Mouse (Mus musculus): ENCODE results near the gene Ces1c. TPM values are rescaled to one million over a fixed set of nuclear protein-coding genes. Genes with fewer than 3 reads are reported as not detected.

The Ces1c gene
- 1.2 and 1.9 TPM in 2 replicates for polyA plus RNA-seq (2015; fragmentation: Nextera tagmentation; extraction: Ambion mirVana)

- H3K27me3 ChIP-seq (replicated peaks): no peaks in the 10 kb centered on the region
- no peak for ATAC-seq
- WGBS: 67% methylated on average over 3 of the region's 3 CpGs
- H3K4me3 ChIP-seq (replicated peaks): no peak within 1 kb of the TSS
- no peaks in the 10 kb centered on the region for H3K4me1 ChIP-seq (replicated peaks)
- no peaks in the 10 kb centered on the region for H3K36me3 ChIP-seq
- H3K4me2 ChIP-seq (replicated peaks): no peak within 1 kb of the TSS
- no peaks in the 10 kb centered on the region for H3K9me3 ChIP-seq
- no peak within 1 kb of the TSS for H3K27ac ChIP-seq
- H3K9ac ChIP-seq: no peak within 1 kb of the TSS
Observed at GRCm38 (mm10) chr8:93131233-93131980, at the start of gene Ces1c. Ces1c (minus strand) TSS chr8:93131283.

GRCm38 (mm10) chr8:93180581-93181129 is 49.6 kb upstream of the Ces1c start:
- Histone ChIP-seq H3K4me2 (replicated peaks) (no peak overlapping the region), H3K4me3 (replicated peaks) (no peak overlapping the region), H3K4me1 (replicated peaks) (no peaks in the 10 kb centered on the region), H3K27ac (no peak overlapping the region), H3K36me3 (no peaks in the 10 kb centered on the region), H3K9ac (no peak overlapping the region), H3K9me3 (no peaks in the 10 kb centered on the region), H3K27me3 (replicated peaks) (no peaks in the 10 kb centered on the region)
- ATAC-seq: no peak; the same call in 1 of the 2 replicates
- WGBS: 55% methylated on average over 4 of the region's 4 CpGs

DNA sequence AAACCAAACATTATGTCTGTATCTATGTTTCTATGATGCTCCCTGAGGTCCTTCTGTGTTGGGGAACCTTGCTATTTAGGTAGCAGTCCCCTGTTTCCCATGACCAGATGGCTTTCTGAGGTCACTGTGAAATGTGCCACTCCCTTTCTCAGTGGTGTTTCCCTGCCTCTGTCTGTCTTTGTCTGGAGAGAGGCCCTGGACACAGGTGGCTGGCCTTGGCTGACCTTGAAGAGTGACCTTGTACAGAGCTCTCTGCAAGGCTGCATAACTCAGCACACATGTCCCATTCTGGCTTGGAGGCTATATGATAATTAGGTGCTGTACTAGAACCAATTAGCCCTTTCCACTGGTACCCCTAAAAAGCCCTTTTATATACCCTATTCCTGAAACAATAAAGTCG is 45.5 kb upstream of the Ces1c start:
- no peaks in the 10 kb centered on the region for H3K27me3 ChIP-seq (replicated peaks)
- no peaks in the 10 kb centered on the region for H3K9me3 ChIP-seq
- no peak overlapping the region for H3K4me2 ChIP-seq (replicated peaks)
- H3K9ac ChIP-seq: no peak overlapping the region
- no peaks in the 10 kb centered on the region for H3K4me1 ChIP-seq (replicated peaks)
- 64% methylated on average over 1 of the region's 1 CpGs for WGBS
- no peaks in the 10 kb centered on the region for H3K36me3 ChIP-seq
- no peak for ATAC-seq
- H3K27ac ChIP-seq: no peak overlapping the region
- H3K4me3 ChIP-seq (replicated peaks): no peak overlapping the region

- Histone ChIP-seq H3K27ac (no peak overlapping the region), H3K9me3 (no peaks in the 10 kb centered on the region), H3K4me3 (replicated peaks) (no peak overlapping the region), H3K4me1 (replicated peaks) (no peaks in the 10 kb centered on the region), H3K4me2 (replicated peaks) (no peak overlapping the region), H3K9ac (no peak overlapping the region), H3K36me3 (no peaks in the 10 kb centered on the region), H3K27me3 (replicated peaks) (no peaks in the 10 kb centered on the region)
- WGBS: 76% methylated on average over 2 of the region's 2 CpGs
- no peak for ATAC-seq
Observed at GRCm38 (mm10) chr8:93174554-93174953, 43.5 kb upstream of the Ces1c start.

GRCm38 (mm10) chr8:93171846-93172590 is 40.9 kb upstream of the Ces1c start:
- Histone ChIP-seq H3K4me3 (replicated peaks) (no peak overlapping the region), H3K36me3 (no peaks in the 10 kb centered on the region), H3K9me3 (no peaks in the 10 kb centered on the region), H3K4me1 (replicated peaks) (no peaks in the 10 kb centered on the region), H3K27me3 (replicated peaks) (no peaks in the 10 kb centered on the region), H3K9ac (no peak overlapping the region), H3K27ac (no peak overlapping the region), H3K4me2 (replicated peaks) (no peak overlapping the region)
- 27% methylated on average over 1 of the region's 1 CpGs for WGBS
- ATAC-seq: no peak

DNA sequence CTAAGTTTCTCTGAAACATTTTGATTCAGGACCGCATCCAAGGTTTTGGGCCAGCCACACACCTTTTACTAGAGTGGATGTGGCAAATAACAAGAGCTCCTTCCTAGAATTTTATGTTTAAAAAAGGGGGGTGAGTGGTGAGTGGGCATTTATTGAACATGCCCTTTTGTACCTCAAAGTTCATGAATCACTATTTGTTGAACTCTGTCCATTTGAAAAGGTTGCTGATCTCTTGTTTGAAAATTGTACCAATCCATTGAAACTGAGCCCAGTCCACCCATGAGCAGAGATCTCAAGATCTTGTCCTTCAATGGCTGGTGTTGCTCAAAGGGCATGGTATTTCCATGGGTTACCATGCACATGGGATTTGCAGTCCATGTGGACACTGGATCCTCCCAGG is 32.3 kb upstream of the Ces1c start:
- ATAC-seq: no peak
- no peak overlapping the region for H3K27ac ChIP-seq
- 88% methylated on average over 1 of the region's 1 CpGs for WGBS

DNA sequence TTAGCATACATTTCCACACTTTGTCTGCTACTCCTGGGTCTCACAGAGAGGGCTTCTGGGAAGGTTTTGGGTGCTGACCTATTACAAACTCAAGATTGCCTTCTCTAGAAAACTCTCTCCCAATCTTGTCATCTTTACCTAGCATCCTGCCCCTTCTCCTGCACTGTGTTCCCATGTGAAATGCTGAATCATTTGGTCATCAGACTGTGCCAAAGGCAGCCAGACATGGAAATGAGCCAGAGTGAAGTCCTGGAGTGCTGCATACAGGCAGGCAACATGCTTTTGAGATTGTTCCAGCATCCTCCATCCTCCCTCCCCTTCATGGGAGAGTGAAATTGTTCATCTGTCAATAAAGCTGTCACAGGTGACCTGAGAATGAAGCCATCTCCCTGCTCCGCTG is 20.3 kb upstream of the Ces1c start:
- no peaks in the 10 kb centered on the region for H3K27me3 ChIP-seq (replicated peaks)
- WGBS: 81% methylated on average over 1 of the region's 1 CpGs
- H3K27ac ChIP-seq: no peak overlapping the region
- no peak overlapping the region for H3K4me2 ChIP-seq (replicated peaks)
- no peak overlapping the region for H3K4me3 ChIP-seq (replicated peaks)
- no peak for ATAC-seq
- no peaks in the 10 kb centered on the region for H3K9me3 ChIP-seq
- no peaks in the 10 kb centered on the region for H3K36me3 ChIP-seq
- no peaks in the 10 kb centered on the region for H3K4me1 ChIP-seq (replicated peaks)
- H3K9ac ChIP-seq: no peak overlapping the region

More for the DNA sequence above, 32.3 kb upstream of the Ces1c start:
- no peaks in the 10 kb centered on the region for H3K36me3 ChIP-seq
- H3K4me3 ChIP-seq (replicated peaks): no peak overlapping the region
- no peak overlapping the region for H3K9ac ChIP-seq
- no peaks in the 10 kb centered on the region for H3K9me3 ChIP-seq
- H3K4me2 ChIP-seq (replicated peaks): no peak overlapping the region
- no peaks in the 10 kb centered on the region for H3K4me1 ChIP-seq (replicated peaks)
- no peaks in the 10 kb centered on the region for H3K27me3 ChIP-seq (replicated peaks)

GRCm38 (mm10) chr8:93147331-93147730 is 16.2 kb upstream of the Ces1c start:
- ATAC-seq: no peak
- Histone ChIP-seq H3K4me3 (replicated peaks) (no peak overlapping the region), H3K4me2 (replicated peaks) (no peak overlapping the region), H3K4me1 (replicated peaks) (no peaks in the 10 kb centered on the region), H3K9me3 (no peaks in the 10 kb centered on the region), H3K27ac (no peak overlapping the region), H3K9ac (no peak overlapping the region), H3K27me3 (replicated peaks) (no peaks in the 10 kb centered on the region), H3K36me3 (no peaks in the 10 kb centered on the region)

GRCm38 (mm10) chr8:93140696-93141095 is 9.6 kb upstream of the Ces1c start:
- H3K27me3 ChIP-seq (replicated peaks): no peaks in the 10 kb centered on the region
- H3K9ac ChIP-seq: no peak overlapping the region
- H3K9me3 ChIP-seq: no peaks in the 10 kb centered on the region
- 48% methylated on average over 1 of the region's 1 CpGs for WGBS
- no peaks in the 10 kb centered on the region for H3K36me3 ChIP-seq
- ATAC-seq: no peak
- H3K4me3 ChIP-seq (replicated peaks): no peak overlapping the region
- no peaks in the 10 kb centered on the region for H3K4me1 ChIP-seq (replicated peaks)
- H3K27ac ChIP-seq: no peak overlapping the region
- H3K4me2 ChIP-seq (replicated peaks): no peak overlapping the region

- Histone ChIP-seq H3K9ac (no peak overlapping the region), H3K4me2 (replicated peaks) (no peak overlapping the region), H3K9me3 (no peaks in the 10 kb centered on the region), H3K36me3 (no peaks in the 10 kb centered on the region), H3K27ac (no peak overlapping the region), H3K27me3 (replicated peaks) (no peaks in the 10 kb centered on the region), H3K4me3 (replicated peaks) (no peak overlapping the region), H3K4me1 (replicated peaks) (no peaks in the 10 kb centered on the region)
- WGBS: 91% methylated on average over 2 of the region's 2 CpGs
- ATAC-seq: no peak
Observed at GRCm38 (mm10) chr8:93132196-93132595, 1.1 kb upstream of the Ces1c start.

GRCm38 (mm10) chr8:93126476-93126875 is 4.6 kb downstream of the Ces1c start:
- H3K9ac ChIP-seq: no peak overlapping the region
- ATAC-seq: no peak
- H3K9me3 ChIP-seq: no peaks in the 10 kb centered on the region
- H3K27me3 ChIP-seq (replicated peaks): no peaks in the 10 kb centered on the region
- 63% methylated on average over 2 of the region's 2 CpGs for WGBS
- no peak overlapping the region for H3K27ac ChIP-seq
- H3K4me1 ChIP-seq (replicated peaks): no peaks in the 10 kb centered on the region
- no peaks in the 10 kb centered on the region for H3K36me3 ChIP-seq
- no peak overlapping the region for H3K4me2 ChIP-seq (replicated peaks)
- no peak overlapping the region for H3K4me3 ChIP-seq (replicated peaks)

- ATAC-seq: no peak
- H3K4me3 ChIP-seq (replicated peaks): no peak overlapping the region
- no peaks in the 10 kb centered on the region for H3K9me3 ChIP-seq
- H3K4me2 ChIP-seq (replicated peaks): no peak overlapping the region
- no peaks in the 10 kb centered on the region for H3K4me1 ChIP-seq (replicated peaks)
- H3K27me3 ChIP-seq (replicated peaks): no peaks in the 10 kb centered on the region
- H3K27ac ChIP-seq: no peak overlapping the region
- no peaks in the 10 kb centered on the region for H3K36me3 ChIP-seq
- H3K9ac ChIP-seq: no peak overlapping the region
- whole genome bisulfite sequencing: 80% methylated on average over 1 of the region's 1 CpGs
Observed at GRCm38 (mm10) chr8:93122005-93122404, 9.1 kb downstream of the Ces1c start.
